Mouse (Mus musculus): ENCODE measurements around the gene Tenm4.

The Tenm4 gene

DNA sequence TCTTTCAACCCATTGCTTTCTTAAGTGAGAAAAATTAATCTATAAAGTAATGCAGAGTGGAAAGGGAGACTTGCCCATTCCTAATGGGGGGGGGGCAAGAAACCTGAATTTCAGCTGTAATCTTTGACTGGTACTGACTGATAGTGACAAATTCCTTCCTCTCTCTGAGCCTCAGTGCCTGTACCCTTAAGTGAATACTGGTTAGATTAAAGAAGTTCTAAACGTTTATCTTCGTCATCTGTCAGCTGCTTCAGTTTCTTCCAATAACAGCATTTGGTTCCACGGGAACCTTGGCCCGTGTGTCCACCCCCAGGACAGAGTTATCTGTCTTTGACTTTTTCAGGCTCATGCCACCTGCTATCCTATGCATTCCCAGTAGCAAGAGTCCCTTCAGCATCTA lies 685.5 kb downstream of the Tenm4 start:
- DNase-seq (ENCODE audit: low spot score) = no peak

DNA sequence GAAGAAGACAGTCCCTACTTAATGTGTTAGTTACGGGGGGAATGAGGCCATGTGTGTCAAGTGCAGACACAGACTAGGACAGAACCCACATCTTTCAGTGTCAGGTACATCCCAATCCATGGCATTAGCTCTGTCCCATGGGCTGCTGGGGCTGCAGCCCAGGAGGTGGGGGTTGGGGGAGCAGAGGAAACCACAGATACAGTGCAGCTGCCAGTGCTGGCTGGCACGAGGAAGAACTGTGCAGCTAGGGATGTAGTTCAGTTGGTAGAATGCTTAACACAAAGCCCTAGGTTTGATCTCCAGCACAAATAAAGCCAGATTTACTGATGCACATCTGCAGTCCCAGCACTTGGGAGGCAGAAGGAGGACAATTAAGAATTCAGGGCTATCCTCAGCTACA lies 688.0 kb downstream of the Tenm4 start:
- no peak for DNase-seq (ENCODE audit: low spot score)

DNA sequence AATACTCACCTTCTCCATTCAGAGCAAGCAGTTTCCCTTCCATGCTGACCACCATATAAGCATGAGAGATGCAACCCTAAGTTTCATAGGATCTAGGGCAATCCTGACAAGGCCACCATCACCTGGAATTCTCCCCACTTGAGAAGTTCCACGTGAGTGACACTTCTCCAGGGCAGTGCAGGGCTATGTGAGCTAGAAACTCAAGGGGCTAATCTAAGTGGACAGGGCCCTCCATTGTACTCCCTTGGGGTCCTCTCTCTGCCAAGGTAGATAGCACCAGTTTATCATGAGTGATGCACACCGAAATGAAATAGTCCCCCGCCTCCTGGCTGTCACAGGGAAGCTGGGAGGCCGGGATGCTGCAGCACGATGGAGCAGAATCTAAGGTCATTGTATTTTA lies 688.6 kb downstream of the Tenm4 start:
- DNase-seq (ENCODE audit: low spot score) = no peak

DNA sequence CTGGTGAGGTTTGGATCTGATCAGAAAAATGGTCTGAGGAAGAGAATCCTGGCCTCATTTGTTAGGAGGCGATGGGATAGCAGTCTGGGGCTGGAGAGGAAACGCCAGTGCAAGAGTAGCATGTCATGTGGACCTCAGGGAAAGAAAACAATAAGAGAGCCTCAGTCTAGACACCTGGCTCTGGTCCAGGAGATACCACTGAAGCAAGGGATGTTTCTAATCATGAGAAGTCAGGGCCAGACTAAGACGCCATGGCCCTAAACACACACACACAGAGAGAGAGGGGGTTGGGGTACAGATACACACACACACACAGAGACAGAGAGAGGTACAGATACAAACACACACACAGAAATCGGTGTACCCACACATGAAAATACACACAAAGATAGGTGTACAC lies 689.6 kb downstream of the Tenm4 start:
- DNase-seq (ENCODE audit: low spot score) = no peak

DNA sequence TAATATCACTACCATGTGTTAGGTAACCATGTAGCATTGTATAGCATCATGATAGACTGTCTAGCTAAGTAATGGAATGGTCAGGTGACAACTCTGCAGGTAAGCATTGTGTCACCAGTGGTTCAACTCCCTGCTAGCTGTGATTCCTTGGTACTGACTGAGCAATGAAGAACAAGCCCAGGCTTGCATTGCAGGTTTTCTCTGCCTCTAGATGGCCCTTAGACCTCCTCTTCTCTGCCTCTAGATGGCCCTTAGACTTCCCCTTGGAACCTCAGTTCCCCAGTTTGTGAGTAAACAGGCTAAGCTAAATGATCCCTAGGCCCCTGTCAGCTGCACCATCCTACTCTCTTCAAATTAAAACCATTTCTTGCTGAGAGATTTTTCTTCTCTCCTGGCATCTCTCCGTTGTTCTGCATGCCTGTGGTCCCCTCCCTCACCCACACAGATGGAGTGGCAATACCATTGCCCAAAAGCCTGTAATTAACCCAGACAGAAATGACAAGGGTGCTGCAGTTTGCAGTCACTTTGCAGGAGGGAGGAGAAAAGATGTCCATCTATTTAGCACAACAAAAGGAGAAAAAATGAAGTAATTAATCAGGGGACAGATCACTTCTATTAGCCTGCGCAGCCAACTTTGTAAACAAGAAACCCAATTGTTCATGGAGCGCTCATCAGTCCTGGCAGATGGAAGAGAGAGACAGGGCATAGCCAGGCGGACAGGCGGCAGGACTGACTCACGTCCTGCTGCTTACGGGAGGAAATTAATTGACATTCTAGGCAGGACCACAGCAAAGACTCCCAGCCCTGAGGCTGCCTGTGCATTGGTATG lies 694.1 kb downstream of the Tenm4 start:
- no peak for DNase-seq (ENCODE audit: low spot score)

DNA sequence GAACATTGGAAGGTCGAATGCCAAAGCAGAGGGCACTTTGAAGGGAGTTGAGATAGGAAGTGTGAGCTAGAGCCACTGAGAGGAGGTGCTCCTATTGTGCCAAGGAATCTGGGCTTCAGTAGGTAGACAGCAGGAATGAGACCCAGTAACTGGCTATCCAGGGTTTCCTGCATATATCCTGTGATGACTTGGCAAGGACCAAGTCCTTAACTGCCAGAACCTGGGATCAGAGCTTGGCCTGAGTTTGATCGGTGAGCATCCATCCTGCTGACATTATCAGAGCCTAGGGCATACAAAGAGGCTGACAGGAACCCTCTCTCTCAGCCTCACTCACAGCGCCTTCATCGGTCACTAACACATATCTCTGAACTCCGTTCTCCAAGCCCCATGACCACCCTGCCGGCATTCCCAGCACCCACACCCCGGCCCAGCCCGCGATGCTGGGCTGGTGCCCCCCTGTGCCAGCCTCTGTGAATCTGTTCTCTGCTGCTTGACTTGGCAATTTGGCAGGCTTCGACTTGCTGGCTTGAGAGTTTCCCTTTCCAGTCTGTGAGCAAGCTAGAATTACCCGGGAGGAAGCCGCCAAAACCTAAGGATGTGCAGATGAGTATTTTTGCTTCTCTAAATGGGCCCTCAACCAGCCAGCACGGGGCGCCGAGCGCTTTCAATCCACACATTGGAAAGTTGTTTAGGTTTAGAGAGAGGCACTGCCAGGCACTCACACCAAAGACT lies 698.2 kb downstream of the Tenm4 start:
- DNase-seq (ENCODE audit: low spot score) = no peak

DNA sequence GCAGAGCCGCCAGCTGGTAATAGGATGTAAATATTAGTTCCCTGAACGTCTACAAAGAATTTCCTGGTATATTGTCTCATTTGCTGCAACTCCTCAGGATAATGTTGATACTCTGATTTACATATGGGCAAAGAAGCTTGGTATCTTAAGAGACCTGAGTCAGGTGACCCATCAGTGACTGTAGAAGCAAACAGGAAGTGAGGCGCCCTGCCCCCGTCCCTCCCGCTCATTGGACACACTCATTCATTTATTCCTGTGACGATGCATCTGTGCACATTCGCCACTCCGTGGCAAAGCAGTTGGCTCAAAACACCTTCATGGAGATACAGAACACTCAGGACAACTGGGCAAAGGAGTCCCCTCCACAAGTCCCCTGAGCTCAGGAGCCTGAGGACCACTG lies 699.4 kb downstream of the Tenm4 start:
- DNase-seq (ENCODE audit: low spot score) = peak; percentile 20

DNA sequence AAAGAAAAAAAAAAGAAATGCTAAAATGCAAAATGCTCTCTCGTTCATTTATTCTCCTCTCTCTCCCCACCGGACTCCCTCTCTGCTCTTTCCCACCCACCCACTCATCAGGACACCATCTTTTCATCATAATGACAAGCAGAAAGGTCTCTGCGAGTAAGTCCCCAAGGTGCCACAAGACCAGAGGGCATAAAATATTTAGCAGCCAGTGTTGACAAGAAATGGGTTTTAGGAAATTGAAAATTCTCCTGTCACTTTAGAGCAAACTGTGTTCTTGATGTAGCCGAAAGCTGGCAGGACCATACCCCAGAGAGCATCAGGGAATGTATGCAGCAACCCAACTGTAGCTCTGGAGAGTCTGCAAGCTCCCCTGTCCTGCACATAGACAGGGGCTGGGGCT lies 700.0 kb downstream of the Tenm4 start:
- DNase-seq (ENCODE audit: low spot score) = no peak

DNA sequence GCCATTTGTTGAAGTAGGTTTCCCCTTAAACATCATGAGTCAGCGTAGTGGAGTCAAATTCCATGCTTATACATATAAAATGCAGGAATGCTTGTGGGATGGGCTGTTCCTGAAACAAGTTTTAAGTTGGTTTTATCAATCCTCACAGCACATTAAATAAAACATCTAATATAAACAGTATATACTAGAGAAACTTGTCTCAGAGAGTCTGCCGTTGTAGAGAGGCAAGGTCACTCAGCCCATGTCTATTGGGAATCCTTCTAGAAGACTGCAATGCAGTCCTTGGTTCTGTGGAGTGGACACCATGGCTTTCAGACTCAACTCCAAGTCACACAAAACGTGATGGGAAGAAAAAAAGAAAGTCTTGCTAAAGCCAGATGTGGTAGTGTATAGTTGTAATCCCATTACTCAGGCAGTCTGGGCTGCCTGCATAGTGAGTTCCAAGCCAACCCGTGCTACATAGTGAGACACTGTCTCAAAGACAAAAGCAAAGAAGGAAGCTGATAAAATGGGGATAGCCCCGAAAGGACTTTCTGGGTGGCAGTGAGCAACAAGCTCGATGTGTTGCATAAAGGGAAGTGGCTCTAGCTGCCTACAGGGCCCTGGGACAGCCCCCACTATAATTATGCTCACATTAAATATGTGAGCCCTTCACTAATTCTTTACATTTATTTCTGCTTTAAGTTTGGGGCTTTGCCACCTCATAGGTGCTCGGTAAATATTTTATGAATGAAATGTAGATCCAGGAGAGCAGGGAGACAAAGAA lies 707.6 kb downstream of the Tenm4 start:
- no peak for DNase-seq (ENCODE audit: low spot score)

DNA sequence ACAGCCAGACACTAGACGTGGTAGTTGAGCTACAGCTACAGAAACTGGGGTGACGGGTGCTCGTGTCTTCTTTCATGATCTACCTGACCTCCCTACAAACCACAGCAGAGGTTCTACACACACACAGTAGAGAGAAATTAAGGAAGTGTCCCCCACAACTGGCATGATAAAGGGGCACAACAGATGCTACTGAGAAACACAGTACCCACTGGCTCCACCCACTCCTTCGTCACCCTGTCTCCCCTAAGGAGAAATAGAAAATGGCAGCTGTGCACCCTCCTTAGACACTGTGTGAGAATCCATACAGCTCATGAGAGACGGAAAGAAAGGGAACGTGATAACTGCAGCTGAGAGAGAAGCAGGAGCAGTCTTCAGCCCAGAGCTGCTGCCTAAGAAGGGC lies 708.5 kb downstream of the Tenm4 start:
- no peak for DNase-seq (ENCODE audit: low spot score)

DNA sequence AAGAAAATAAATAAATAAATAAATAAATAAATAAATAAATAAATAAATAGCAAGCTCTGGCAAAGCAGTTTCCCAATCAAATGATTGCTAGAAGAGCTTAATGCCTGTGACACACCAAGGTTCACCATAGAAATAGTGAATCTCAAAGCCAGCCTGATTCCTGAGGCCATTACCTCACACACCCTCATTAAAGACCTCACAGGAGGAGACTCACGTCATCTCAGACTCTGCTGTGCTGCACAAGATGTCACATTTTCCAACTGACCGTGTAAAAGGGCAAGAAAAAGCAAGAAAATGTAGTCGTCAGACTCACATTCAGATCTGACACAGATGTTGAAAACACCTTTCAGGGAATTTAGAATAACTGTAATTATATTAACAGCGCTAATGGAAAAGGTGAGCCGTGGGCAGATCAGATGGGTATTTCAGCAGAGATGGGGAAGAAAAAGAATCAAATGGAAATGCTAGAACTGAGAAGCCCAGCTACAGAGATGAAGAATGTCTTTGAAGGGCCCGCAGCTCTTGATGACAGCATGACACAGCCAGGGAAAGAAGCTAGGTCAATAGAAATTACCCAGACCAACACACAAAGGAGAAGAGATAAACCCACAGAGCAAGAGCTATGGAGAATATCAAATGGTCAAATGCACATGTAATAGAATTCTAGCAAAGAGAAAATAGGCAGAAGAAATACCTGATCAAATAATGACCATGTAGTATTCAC lies 709.3 kb downstream of the Tenm4 start:
- DNase-seq (ENCODE audit: low spot score) = no peak

DNA sequence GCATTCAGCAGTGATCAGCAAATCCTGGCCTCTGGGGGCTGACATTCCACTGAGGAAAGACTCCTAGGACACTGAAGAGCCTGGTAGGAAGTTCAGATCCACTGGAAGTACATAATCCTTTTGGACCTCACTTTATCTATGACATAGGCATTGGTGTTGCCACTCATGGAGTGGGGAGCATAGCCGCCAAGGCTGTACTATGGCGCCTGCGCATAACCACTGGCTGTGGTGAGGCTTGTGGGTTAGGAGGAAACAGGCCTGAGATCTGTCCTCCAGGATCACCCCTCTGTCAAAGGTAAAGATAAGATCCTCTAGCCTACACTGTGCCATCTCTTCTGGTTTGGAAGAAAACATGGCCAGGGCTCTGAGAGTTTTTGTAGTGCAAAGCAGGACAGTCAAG lies 712.3 kb downstream of the Tenm4 start:
- DNase-seq (ENCODE audit: low spot score) = no peak

DNA sequence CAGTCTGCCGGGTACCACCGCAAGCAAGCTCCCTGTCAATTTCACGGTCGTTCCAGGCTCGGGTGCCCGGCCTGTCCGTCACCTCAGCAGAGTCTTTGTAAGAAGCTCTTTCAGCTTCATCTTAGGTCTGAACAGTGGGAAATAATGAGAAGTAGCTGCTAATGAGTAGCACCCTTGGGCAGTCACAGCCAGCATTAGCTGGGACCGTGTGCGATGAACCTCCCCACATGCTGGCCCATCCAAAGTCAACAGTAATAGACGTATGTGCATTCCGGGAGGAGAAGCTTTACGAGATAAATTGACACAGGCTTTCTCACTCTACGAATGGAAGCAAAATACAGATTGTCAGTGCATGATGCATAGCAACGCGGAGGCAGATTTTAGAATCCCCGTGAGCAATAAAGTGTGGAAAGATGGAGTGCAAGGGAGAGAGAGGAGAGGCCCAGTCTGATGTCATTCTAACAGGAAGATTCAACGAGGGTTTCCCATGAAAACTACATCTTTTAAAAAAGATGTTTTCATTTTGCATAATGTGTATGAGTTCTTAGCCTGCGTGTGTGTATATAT lies 716.1 kb downstream of the Tenm4 start:
- DNase-seq (ENCODE audit: low spot score) = no peak

DNA sequence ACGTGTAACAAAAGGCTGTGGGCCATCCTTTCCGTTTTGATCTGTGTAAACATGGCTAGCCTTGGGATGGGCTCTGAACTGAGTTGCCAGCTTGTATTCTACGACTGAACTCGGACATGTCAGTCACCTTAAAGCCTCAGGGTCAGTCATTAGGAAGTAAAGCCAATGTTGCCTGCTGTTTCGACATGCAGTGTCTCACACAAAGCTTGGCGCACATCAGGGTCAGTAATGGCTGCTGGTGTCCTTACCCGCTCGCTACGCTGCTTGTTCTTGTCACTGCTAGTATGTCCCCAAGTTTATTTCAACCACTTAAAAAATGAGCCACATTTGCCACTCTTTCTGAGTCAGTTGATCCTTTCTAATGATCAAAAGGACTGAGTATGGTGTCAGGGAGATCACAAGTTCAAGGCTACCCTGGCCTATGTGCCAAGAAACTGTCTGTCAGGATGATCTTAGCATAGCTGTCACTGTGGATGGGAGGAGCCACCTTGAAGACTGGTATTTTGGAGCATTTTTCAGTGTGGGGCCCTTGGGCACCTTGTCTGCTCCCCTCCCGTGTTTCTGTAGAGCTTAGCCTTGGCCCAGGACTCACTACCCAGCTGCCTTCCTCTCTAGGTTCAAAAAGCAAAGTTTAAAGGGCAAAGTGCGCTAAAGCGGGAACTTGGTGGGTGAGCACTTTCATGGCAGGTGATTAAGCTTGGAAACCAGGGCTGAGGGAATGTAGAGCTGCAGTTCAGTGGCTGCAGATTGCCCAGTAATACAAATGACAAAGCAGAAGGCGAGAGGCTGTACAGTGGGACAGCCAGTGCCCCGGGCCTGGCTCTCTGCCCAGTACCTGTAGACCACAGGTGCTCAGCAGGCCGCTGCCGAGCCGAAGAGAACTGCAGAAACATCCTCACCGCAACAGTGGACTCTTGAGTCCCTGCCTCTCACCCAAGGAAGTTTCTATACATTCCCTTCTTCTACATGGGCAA lies 718.3 kb downstream of the Tenm4 start:
- DNase-seq (ENCODE audit: low spot score) = no peak

DNA sequence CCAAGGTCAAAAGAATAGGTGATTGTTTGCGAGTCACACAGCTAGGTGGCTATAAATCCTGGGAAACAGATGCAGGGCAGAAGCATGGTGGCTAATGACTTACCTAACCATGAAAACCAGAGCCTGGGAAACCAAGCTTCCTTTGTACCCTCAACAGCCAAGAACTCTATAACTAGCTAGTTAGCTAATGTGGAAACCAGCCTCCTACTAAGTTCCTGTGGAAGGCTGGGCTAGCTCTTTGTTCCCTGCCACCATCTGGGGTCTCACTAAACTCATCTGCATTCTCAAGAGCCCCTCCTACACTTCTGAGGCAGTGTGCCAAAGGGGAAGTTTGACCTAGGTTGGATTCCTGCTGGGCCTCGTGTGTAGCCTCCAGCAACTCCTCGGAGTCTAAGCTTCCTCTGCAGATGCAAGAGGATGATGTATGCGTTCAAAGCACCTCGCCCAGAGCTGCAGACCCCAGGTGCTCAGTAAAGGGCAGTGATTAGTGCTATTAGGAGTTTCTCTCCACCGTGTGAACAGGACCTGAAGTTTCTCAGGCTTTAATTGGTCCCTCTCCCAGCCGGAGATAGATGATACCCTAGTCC lies 719.1 kb downstream of the Tenm4 start:
- no peak for DNase-seq (ENCODE audit: low spot score)

DNA sequence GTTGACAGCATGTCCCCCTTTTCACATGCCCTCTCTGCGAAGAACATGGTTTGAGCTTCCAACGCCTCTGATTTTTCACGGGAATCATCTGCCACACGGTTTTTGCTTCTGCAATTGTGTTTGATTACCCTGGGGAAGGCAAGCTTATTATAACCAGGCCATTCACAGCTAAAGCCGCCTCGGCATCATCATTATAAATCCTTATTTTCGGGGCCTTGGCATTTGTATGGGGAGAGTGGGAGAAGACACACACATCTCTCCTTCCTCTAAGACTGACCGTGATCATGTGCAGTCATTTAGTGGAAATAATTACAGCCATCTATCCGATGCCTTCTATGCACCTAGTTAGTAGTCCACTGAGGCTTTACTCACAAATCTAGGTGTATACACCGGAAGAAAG lies 719.9 kb downstream of the Tenm4 start:
- DNase-seq (ENCODE audit: low spot score) = no peak

DNA sequence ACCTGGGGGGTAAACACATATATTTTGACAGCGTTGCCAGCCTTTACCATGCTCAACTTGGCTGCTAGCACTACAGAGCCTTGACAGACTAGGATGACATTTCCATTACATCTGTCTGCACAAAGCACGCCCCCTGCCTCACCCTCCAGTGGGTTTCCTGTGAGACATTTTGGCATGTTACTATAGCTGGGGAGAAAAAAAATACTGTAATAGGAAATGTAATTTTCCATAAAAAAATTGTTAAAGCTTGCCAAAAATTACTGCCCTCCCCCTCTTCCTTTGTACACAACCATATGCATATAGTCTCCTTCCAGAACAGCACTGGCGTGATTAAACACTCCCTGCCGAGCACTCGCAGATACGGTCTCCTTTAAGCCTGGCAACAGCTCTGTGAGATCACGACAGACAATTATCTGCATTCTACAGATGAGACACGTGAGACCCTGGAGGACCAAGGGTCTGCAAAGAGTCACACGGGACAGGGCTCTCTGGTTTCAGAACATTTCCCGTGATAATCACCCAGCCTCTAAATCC lies 728.1 kb downstream of the Tenm4 start:
- no peak for DNase-seq (ENCODE audit: low spot score)

DNA sequence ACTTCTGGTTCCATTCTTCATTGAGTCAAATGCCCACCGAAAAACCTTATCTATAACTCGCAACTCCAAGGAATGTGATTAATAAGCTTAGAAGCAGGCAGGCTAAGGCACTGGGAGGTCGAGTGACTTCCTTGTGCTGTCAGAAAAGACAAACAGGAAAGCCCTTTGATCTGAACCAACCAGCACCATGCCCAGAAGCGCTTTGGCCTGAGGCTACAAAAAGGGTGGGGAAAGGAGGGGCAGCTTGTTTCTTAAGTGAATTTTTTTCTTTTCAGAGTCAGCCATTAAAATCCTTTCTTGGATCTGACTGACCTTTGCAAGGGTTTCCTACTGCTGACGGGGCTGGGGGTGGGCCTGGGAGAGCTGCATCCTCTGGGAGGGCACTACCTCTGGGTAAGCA lies 731.1 kb downstream of the Tenm4 start:
- DNase-seq (ENCODE audit: low spot score) = no peak

DNA sequence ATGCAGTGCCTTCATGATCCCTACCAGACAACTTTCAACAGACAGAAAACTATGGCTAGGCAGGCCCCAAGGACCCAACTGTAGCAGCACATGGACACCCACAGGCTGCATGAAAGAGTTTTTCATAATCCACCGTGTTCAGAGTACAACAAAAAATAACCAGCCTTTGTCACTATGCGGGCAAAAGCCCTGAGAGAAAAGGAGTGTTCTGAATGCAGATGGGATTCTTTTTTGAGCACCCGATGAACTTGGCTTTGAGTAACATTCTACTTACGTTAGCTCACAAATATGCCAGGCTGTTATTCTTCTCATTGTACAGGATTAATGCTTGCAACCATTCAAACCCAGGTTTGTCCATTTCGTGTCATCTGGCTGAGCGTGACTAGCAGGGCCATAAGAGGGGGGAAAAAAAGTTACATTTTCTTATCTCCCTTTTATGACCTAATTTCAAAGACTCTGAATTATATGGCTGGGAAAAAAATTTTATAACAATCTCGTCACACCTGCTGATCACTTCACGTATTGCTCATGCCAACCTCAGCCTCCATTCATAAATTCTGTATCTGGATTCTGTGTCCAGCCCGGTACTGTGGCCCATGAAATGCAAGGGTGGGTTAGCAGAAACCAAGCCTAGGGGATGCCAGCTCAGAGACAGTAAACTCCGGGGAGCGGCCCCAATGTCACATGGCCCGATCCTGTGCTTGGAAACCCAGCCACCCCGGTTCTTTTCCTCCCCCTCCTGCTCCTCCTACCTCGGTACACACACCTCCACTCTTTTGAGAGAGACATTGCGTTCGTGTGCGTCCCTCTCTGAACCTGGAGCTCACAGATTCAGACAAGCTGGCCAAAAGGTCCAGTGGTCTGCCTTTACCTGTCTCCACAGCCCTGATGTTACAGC lies 732.3 kb downstream of the Tenm4 start:
- no peak for DNase-seq (ENCODE audit: low spot score)
